8 mouse cellular contexts compared by ENCODE assay signal in genomic region chr12:86881809-86882278, GRCm38 (mm10). TPM values are rescaled to one million over a fixed set of nuclear protein-coding genes. Genes with fewer than 3 reads are reported as not detected.
DNase-seq lines count a peak whose midpoint lies in the region; ATAC-seq lines count a peak whose summit lies in the region.

No protein-coding gene starts in this region.

- H3K27me3 ChIP-seq in forebrain, embryonic 12.5 days = no peaks in the 10 kb centered on the region
- H3K27me3 ChIP-seq in neural tube, embryonic 13.5 days = no peaks in the 10 kb centered on the region

- H3K36me3 ChIP-seq in forebrain, embryonic 12.5 days (replicated peaks) = peaks cover 6% of the 10 kb centered on the region; the same call in 1 of the 2 replicates
- 0 out of 2 replicates have a peak, but pooled peaks cover 4% of the 10 kb centered on the region for H3K36me3 ChIP-seq in neural tube, embryonic 13.5 days

- peaks cover 58% of the 10 kb centered on the region for H3K4me1 ChIP-seq in forebrain, embryonic 12.5 days
- peaks cover 55% of the 10 kb centered on the region for H3K4me1 ChIP-seq in neural tube, embryonic 13.5 days (replicated peaks)

- no peaks in the 10 kb centered on the region for H3K9me3 ChIP-seq in forebrain, embryonic 12.5 days
- no peaks in the 10 kb centered on the region for H3K9me3 ChIP-seq in neural tube, embryonic 13.5 days

- H3K4me2 ChIP-seq in forebrain, embryonic 12.5 days = peak overlapping the region; percentile 97
- peak overlapping the region; percentile 95 for H3K4me2 ChIP-seq in neural tube, embryonic 13.5 days

- peak overlapping the region; percentile 100 for H3K9ac ChIP-seq in forebrain, embryonic 12.5 days
- H3K9ac ChIP-seq in neural tube, embryonic 13.5 days = peak overlapping the region; percentile 100

- DNase-seq in adrenal gland, adult (ENCODE audit: inconsistent age in 2 of 2, low spot score in 1 of 2) = peak; percentile 70 to 84
- no peak for DNase-seq in adrenal gland, adult 8-10 months
- DNase-seq in 3134 (ENCODE audit: extremely low read depth, insufficient read length, low spot score) = peak; percentile 62
- peak; percentile 59 to 75 for DNase-seq in kidney, postnatal 4 days
- DNase-seq in left cerebral cortex, adult 11 months (ENCODE audit: low spot score) = no peak

- 5% methylated on average over 33 of the region's 33 CpGs for WGBS in forebrain, embryonic 12.5 days
- 8% methylated on average over 33 of the region's 33 CpGs for WGBS in neural tube, embryonic 13.5 days

- H3K27ac ChIP-seq in forebrain, embryonic 12.5 days = peak overlapping the region; percentile 100
- H3K27ac ChIP-seq in neural tube, embryonic 13.5 days (replicated peaks) = peak overlapping the region; percentile 100

- H3K4me3 ChIP-seq in forebrain, embryonic 12.5 days (replicated peaks) = peak overlapping the region; percentile 93
- H3K4me3 ChIP-seq in neural tube, embryonic 13.5 days = peak overlapping the region; percentile 98

- no peak for ATAC-seq in forebrain, embryonic 12.5 days (ENCODE audit: low FRiP score)
- ATAC-seq in neural tube, embryonic 13.5 days (ENCODE audit: low read depth) = no peak
- no peak for ATAC-seq in erythroblast, adult 5-6 weeks (replicated peaks; ENCODE audit: low FRiP score, poor library complexity, severe bottlenecking)

RNA-seq across cellular contexts. Expression of gene Irf2bpl, which starts 2.8 kb away (rescaled TPM):
- 10 to 100 TPM; 69.8 to 92.2 (median 82.8) TPM for total RNA-seq in adrenal gland, adult 8-10 months (2022)
- polyA plus RNA-seq in forebrain, embryonic 12.5 days (2016; fragmentation: Nextera tagmentation; extraction: Ambion mirVana) = 74.8 and 81.9 TPM in 2 replicates
- 59.9 and 60.7 TPM in 2 replicates for polyA plus RNA-seq in neural tube, embryonic 13.5 days (2015; fragmentation: Nextera tagmentation; extraction: Ambion mirVana)
- 0.21 and 0.77 TPM in 2 replicates for total RNA-seq in erythroblast, adult 5-6 weeks (2015; ENCODE audit: low replicate concordance)
- total RNA-seq in erythroblast, adult 5-6 weeks (2017; ENCODE audit: low replicate concordance) = 0.42 TPM in 1 of 2 replicates, not detected in the other

Comparison
In these comparisons a context has a peak if more than half of its experiments do, and no peak if none do; other contexts are left out.
1. DNase-seq: peak in adrenal gland, adult (2 of 2), 3134 (single experiment) and kidney, postnatal 4 days (2 of 2); none in adrenal gland, adult 8-10 months (single experiment) and left cerebral cortex, adult 11 months (single experiment).
2. RNA of gene Irf2bpl, which starts 2.8 kb away (total RNA-seq): 69.8 to 92.2 TPM in adrenal gland, adult 8-10 months; 0.21 to 0.77 TPM in erythroblast, adult 5-6 weeks; every median in the first group is over 10 times any median in the second.